Mouse (Mus musculus): ENCODE measurements around the gene Chd1.

- TF ChIP-seq CTCF (IDR thresholded peaks at IDR 0.05; ENCODE audit: low read depth), result no peak
- TF ChIP-seq EP300 (IDR thresholded peaks at IDR 0.05; ENCODE audit: low read depth), result no peak
Measured at GRCm38 (mm10) chr17:15742953-15743352, 38.2 kb downstream of the Chd1 start.
